Mouse (Mus musculus) liver, embryonic 14.5 days (tissue): ENCODE data around the gene Ints4. TPM values are rescaled to one million over a fixed set of nuclear protein-coding genes. Genes with fewer than 3 reads are reported as not detected.
"Not testable (repeated sequence)": the region's sequence is repeated elsewhere in the genome, so short reads cannot be mapped to it uniquely, and the experiment has no call there.

Experiments used
- ATAC-seq: fragments of 200-750 bp; cut with Nextera tagmentation; 2 replicates; pipeline ENCODE4 v1.8.0; 2017; ENCODE audit warnings: moderate number of reproducible peaks, mild to moderate bottlenecking, moderate library complexity; ENCODE audit not compliant: insufficient read depth
- DNase-seq, 3 experiments: peaks; one replicate each; pipeline ENCODE4 v3.0.0-alpha.2; 2012 to 2013; ENCODE audit warnings: low read depth in 3 of 3, low spot score in 3 of 3
- H3K27ac ChIP-seq: fragments of 300-500 bp; sonication (generic); 2 replicates; pipeline ENCODE4 v1.5.1; 2014; ENCODE audit warnings: moderate library complexity, mild to moderate bottlenecking, control low read depth, inconsistent platforms
- H3K27me3 ChIP-seq: fragments of 300-500 bp; sonication (generic); 2 replicates; pipeline ENCODE4 v1.6.1; 2014; ENCODE audit warnings: mild to moderate bottlenecking, low read length, moderate library complexity; ENCODE audit not compliant: control insufficient read depth, insufficient read depth
- H3K36me3 ChIP-seq: fragments of 300-500 bp; sonication (generic); replicated peaks from 2 replicates; pipeline ENCODE4 v1.6.1; 2014; ENCODE audit warnings: low read depth; ENCODE audit not compliant: control insufficient read depth, insufficient read depth
- H3K4me1 ChIP-seq, 2 experiments: fragments of 200-500 bp in 1 of 2; fragments of 300-500 bp in 1 of 2; sonication (generic) in 1 of 2; replicated peaks; 2 replicates each; pipeline ENCODE4 v1.6.1; 2012 to 2014; ENCODE audit warnings: antibody characterized with exemption in 1 of 2, inconsistent platforms in 1 of 2, low read length in 1 of 2; ENCODE audit not compliant: control insufficient read depth in 2 of 2, insufficient read depth in 2 of 2
- H3K4me2 ChIP-seq: fragments of 300-500 bp; sonication (generic); 2 replicates; pipeline ENCODE4 v1.6.1; 2014; ENCODE audit warnings: low read depth, mild to moderate bottlenecking, control low read depth, moderate library complexity
- H3K4me3 ChIP-seq, 2 experiments: fragments of 200-500 bp in 1 of 2; fragments of 300-500 bp in 1 of 2; sonication (generic) in 1 of 2; 2 replicates each; pipeline ENCODE4 v1.5.1; 2012 to 2014; ENCODE audit warnings: low read depth in 2 of 2, low read length in 2 of 2, mild to moderate bottlenecking in 2 of 2, control low read depth in 1 of 2, inconsistent platforms in 1 of 2, moderate library complexity in 1 of 2; ENCODE audit not compliant: insufficient read depth in 1 of 2
- H3K9ac ChIP-seq: fragments of 300-500 bp; sonication (generic); replicated peaks from 2 replicates; pipeline ENCODE4 v1.6.1; 2014; ENCODE audit warnings: mild to moderate bottlenecking, control low read depth, moderate library complexity
- H3K9me3 ChIP-seq: fragments of 300-500 bp; sonication (generic); 2 replicates; pipeline ENCODE4 v1.6.1; 2016; ENCODE audit warnings: low read length, mixed read lengths; ENCODE audit not compliant: control insufficient read depth
- CTCF ChIP-seq: IDR thresholded peaks from 2 replicates; pipeline ENCODE4 v1.5.1; 2016; ENCODE audit warnings: antibody characterized with exemption, low read depth, control low read depth
- EP300 ChIP-seq: IDR thresholded peaks from 2 replicates; pipeline ENCODE4 v1.6.1; 2016; ENCODE audit warnings: antibody characterized with exemption, low read depth
- WGBS: fragments of 180-500 bp; shearing (Covaris S2); extraction: QIAGEN DNeasy Blood & Tissue Kit; methylation state at CpG from one replicate; pipeline ENCODE4 v1.1.7; 2014; ENCODE audit not compliant: insufficient replicate concordance; 5-methylcytosine and 5-hydroxymethylcytosine counted together
- polyA plus RNA-seq, 2 experiments: library from polyadenylated mRNA; depleted of rRNA in 1 of 2; stranded (reverse) in 1 of 2; unstranded in 1 of 2; fragments of >200 nt; fragmentation: Nextera tagmentation in 1 of 2; extraction: Ambion mirVana in 1 of 2; gene quantifications; 2 replicates each; pipeline versions ENCODE4 v1.2.1 to v1.2.3; 2012 to 2014

Ints4 gene
- polyA plus RNA-seq, 2 experiments: 19.1 to 26.8 TPM

DNA sequence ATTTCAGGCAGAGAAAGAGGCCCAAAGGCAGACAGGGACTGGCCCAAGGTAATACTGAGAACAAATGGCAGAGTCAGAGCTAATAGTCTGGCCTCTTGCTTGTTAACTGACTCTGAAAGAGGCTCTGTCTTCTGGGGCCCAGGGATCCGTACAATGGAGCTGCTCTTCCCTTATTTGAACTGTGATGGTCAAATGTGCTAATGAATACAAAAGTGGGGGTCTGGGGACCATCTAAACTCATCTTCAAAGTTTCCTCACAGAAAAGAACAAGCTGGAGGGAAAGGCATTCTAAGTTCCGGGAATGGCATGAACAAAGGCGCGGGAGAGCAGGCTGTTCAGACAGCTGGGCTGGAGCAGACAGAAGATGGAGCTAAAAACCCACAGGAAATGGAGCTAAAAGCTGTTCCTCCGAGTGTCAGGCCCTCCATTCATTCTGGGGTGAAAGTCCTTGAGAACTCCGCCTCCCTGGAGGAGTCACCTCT is 33.7 kb upstream of the Ints4 start:
- no peak for ATAC-seq
- H3K9ac ChIP-seq: no peak overlapping the region

DNA sequence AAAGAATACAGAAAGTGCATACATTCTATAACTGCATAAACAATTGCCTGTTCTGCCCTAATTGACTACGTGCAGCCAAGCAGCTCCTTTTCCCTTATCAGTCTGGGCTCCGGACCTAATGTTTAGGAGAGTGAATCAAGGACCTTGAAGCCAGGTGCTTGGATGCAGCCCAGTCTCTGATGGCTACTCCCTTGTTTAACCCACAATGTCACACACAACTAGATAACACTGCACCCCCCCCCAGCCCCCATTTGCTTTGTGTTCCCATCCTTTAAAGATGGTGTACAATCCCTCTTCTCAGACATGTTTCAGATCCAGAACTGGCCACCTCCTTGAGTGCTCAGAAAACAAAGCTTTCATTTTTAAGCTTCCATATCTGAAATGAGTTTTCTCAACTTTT is 29.7 kb upstream of the Ints4 start, which contains the start of gene Kctd14:
Kctd14 (plus strand) TSS at position 301 of the 400 bp plus-strand sequence.
- peak within 1 kb of the TSS; percentile 98 for H3K27ac ChIP-seq

More for the DNA sequence above, 33.7 kb upstream of the Ints4 start:
- H3K4me1 ChIP-seq: peaks cover 6 to 9% of the 10 kb centered on the region in 2 experiments
- DNase-seq: no peak
- no peak overlapping the region for H3K27ac ChIP-seq
- H3K4me2 ChIP-seq: no peak overlapping the region
- TF ChIP-seq EP300: no peak
- TF ChIP-seq CTCF: peak; percentile 16; the same call in 1 of the 2 replicates
- H3K36me3 ChIP-seq: no peaks in the 10 kb centered on the region
- 50% methylated on average over 6 of the region's 6 CpGs for WGBS
- no peaks in the 10 kb centered on the region for H3K9me3 ChIP-seq
- no peaks in the 10 kb centered on the region for H3K27me3 ChIP-seq
- H3K4me3 ChIP-seq: no peak overlapping the region

DNA sequence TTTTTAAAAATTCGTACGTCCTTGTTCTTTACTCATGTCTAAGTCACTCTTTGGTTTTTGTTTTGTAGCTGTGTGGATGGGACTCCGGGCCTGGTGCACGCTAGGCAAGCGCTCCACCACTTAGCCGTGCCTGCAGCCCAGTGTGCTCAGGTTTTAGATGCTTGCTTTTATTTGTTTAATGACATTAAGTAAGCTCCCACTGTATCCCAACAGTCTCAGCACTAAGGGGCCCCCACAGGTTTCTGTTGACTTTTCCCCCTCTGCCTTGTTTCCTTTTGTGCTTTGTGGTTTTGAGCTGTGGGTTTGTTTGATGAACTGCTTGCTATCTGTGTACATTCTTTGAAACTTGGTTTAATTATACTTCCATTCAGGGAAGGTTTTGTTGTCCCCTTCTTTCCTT is 28.6 kb upstream of the Ints4 start:
- Histone ChIP-seq H3K27me3 (no peaks in the 10 kb centered on the region), H3K27ac (peak overlapping the region; percentile 98), H3K4me2 (peak overlapping the region; percentile 95), H3K4me3 (no peak overlapping the region), H3K9ac (peak overlapping the region; percentile 95), H3K4me1 (peaks cover 27 to 34% of the 10 kb centered on the region in 2 experiments), H3K9me3 (no peaks in the 10 kb centered on the region), H3K36me3 (no peaks in the 10 kb centered on the region; the same call in 1 of the 2 replicates)
- DNase-seq (no peak), ATAC-seq (no peak)
- TF ChIP-seq CTCF (no peak), EP300 (no peak)
- 51% methylated on average over 6 of the region's 6 CpGs for WGBS

More for the DNA sequence above, 29.7 kb upstream of the Ints4 start, which contains the start of gene Kctd14:
- peaks cover 27 to 34% of the 10 kb centered on the region in 2 experiments for H3K4me1 ChIP-seq
- not testable (repeated sequence) for ATAC-seq, H3K36me3 ChIP-seq, DNase-seq, H3K27me3 ChIP-seq, H3K4me3 ChIP-seq, H3K9me3 ChIP-seq
- WGBS: 38% methylated on average over 2 of the region's 2 CpGs
- H3K4me2 ChIP-seq: peak within 1 kb of the TSS; percentile 95
- peak within 1 kb of the TSS; percentile 95; the same call in 1 of the 2 replicates for H3K9ac ChIP-seq

DNA sequence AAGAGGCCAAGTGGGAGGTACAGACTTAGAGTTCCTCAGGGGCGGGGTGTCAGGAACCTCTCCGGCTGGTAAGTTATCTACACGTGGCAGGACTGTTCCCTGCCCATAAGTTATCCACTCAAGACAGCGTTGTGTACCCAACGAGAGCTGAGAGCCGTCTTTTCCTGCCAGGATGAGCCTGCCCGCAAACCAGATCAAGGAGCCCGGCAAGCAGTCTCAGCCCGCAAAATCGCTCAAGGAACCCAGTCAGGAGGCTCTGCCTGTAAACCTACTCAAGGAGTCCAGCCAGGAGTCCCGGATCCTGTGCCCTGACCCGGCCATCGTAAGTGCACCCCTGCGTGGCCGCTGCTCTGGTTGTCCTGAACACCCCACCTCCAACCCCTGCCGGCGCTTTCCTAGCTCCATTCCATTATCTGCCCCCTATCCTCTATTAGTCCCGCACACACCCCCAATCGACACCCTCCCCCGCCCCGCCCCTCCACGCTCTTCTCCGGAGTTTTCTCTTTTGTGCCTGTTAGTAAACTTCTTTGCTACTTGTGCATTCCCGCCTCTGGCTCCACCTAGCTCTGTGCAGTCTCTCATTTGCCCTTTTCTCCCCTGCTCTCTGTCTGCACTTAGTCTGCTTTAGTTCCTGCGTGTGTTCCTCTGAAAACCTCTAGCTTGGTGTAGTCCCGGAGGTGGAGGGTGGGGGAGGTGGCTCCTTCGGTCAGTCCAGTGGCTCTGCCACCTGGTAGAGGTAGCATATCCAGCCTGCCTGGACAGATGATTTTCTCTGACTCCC is 27.4 kb upstream of the Ints4 start:
- WGBS: under 1% methylated on average over 27 of the region's 27 CpGs
- Histone ChIP-seq H3K9me3 (no peaks in the 10 kb centered on the region), H3K36me3 (peaks cover 7% of the 10 kb centered on the region), H3K4me1 (peaks cover 27 to 34% of the 10 kb centered on the region in 2 experiments), H3K27ac (peak overlapping the region; percentile 98), H3K4me3 (peak overlapping the region; percentile 67 to 98), H3K9ac (peak overlapping the region; percentile 95), H3K27me3 (no peaks in the 10 kb centered on the region), H3K4me2 (peak overlapping the region; percentile 95)
- no peak for TF ChIP-seq CTCF
- peak; percentile 73 for TF ChIP-seq EP300
- ATAC-seq (peak; percentile 99), DNase-seq (peak; percentile 79 to 80 (median 80))

DNA sequence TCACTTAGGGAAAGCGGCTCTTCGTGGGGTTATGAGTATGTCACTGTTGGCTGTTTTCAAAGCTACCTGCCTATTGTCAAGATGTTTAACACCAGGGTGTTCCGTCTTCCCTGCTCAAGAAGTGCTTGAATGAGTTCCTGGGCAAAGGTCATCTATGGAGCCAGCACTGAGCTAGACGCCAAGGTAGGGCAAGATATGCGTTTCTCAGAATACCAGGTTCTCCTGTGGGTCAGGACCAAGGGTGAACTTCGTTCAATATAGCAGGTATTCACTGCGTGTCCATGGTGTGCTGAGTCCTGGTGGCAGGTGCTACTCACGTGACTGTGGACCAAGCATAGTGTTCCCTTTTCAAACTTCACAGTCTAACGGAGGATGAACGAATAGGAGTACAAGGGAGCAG is 26.0 kb upstream of the Ints4 start:
- no peak for ATAC-seq
- H3K9ac ChIP-seq: peak overlapping the region; percentile 57

More for the DNA sequence above, 26.0 kb upstream of the Ints4 start:
- no peaks in the 10 kb centered on the region for H3K9me3 ChIP-seq
- H3K4me1 ChIP-seq: peaks cover 27 to 34% of the 10 kb centered on the region in 2 experiments
- peak overlapping the region; percentile 95 for H3K4me2 ChIP-seq
- TF ChIP-seq EP300 (no peak), CTCF (no peak)
- no peak for DNase-seq
- peak overlapping the region; percentile 16 to 67 for H3K4me3 ChIP-seq
- no peaks in the 10 kb centered on the region for H3K27me3 ChIP-seq
- 86% methylated on average over 10 of the region's 10 CpGs for WGBS
- peaks cover 7% of the 10 kb centered on the region for H3K36me3 ChIP-seq
- peak overlapping the region; percentile 22; the same call in 1 of the 2 replicates for H3K27ac ChIP-seq
